Mouse (Mus musculus): ENCODE measurements around the gene Dus2. TPM values are rescaled to one million over a fixed set of nuclear protein-coding genes. Genes with fewer than 3 reads are reported as not detected.
"Not testable (repeated sequence)": the region's sequence is repeated elsewhere in the genome, so short reads cannot be mapped to it uniquely, and the experiment has no call there.

The Dus2 gene
- polyA plus RNA-seq, 1 experiment from 2014 or later, result 17.6 TPM

DNA sequence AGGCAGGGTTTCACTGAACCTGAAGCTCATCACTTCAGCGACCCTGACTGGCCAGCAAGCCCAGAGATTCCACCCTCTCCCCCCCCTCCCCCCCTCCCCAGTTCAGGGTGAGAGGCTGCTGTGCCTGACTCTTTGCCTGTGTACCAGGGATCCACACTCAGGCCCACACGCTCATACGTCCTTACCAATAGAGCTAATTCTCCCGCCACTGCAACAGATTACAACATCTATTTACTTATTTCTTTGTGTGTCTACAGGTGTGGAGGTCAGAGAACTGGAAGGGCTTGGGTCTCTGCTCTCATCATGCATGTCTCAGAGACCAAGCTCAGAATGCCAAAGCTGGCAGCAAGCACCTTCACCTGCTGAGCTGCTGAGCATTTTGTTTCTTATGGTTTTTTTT, 2.1 kb downstream of the Dus2 start:
- H3K27ac ChIP-seq, result no peak overlapping the region
- 51% methylated on average over 4 of the region's 4 CpGs for WGBS
- no peak overlapping the region for H3K4me3 ChIP-seq (replicated peaks)
- no peak for ATAC-seq (ENCODE audit: insufficient read depth, low FRiP score, low read depth)
- H3K9me3 ChIP-seq, result no peaks in the 10 kb centered on the region
- H3K4me1 ChIP-seq, result peaks cover 4% of the 10 kb centered on the region; the same call in 1 of the 2 replicates
- H3K4me2 ChIP-seq, result no peak overlapping the region
- no peaks in the 10 kb centered on the region for H3K36me3 ChIP-seq
- no peaks in the 10 kb centered on the region for H3K27me3 ChIP-seq (replicated peaks)
- no peak overlapping the region for H3K9ac ChIP-seq

DNA sequence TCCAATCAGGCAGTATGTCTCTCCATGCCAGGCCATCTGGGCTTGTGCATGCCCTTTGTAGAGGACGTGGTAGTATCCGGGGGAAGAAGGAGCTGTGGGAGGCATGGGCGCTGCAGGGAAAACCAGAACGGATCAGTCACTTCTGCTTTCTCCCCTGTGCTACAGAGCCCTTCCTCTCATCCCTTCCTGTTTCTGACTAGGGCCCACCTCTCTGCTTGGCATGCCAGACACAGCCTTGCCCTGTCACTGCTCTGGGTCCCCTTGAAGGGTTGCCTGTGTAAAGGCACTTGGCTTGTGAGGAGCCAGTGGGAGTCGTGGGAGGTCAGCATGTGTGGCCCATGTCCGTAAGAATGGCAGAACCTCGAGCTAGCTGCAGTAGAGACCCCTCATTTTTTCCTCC, 5.2 kb downstream of the Dus2 start:
- Histone ChIP-seq H3K9me3 (no peaks in the 10 kb centered on the region), H3K4me1 (no peaks in the 10 kb centered on the region), H3K4me3 (replicated peaks) (no peak overlapping the region), H3K4me2 (no peak overlapping the region), H3K9ac (no peak overlapping the region), H3K36me3 (no peaks in the 10 kb centered on the region), H3K27me3 (replicated peaks) (no peaks in the 10 kb centered on the region), H3K27ac (no peak overlapping the region)
- no peak for ATAC-seq (ENCODE audit: insufficient read depth, low FRiP score, low read depth)
- WGBS, result 72% methylated on average over 7 of the region's 7 CpGs

DNA sequence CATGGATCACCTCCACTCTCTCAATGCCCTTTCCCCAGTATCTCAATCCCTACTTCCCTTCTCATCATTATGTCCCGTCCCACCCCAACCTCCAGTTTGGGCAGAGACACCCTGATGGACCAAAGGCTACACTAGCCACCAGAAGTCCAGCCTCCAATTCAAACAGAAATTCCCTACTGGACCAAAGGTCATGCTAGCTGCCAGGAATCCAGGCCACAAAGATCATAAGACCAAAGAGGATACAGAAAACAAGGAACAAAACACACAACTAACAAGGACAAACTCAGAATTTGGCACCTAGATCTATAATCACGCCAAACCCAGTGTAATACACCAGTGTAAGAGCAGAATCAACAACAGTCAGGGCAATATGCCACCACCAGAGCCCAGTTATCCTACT, 7.8 kb downstream of the Dus2 start:
- no peaks in the 10 kb centered on the region for H3K9me3 ChIP-seq
- no peaks in the 10 kb centered on the region for H3K36me3 ChIP-seq
- 83% methylated on average over 2 of the region's 2 CpGs for WGBS
- no peak overlapping the region for H3K4me2 ChIP-seq
- ATAC-seq (ENCODE audit: insufficient read depth, low FRiP score, low read depth), result no peak
- H3K27me3 ChIP-seq (replicated peaks), result no peaks in the 10 kb centered on the region
- H3K4me1 ChIP-seq, result no peaks in the 10 kb centered on the region
- H3K9ac ChIP-seq, result no peak overlapping the region
- no peak overlapping the region for H3K4me3 ChIP-seq (replicated peaks)
- no peak overlapping the region for H3K27ac ChIP-seq

DNA sequence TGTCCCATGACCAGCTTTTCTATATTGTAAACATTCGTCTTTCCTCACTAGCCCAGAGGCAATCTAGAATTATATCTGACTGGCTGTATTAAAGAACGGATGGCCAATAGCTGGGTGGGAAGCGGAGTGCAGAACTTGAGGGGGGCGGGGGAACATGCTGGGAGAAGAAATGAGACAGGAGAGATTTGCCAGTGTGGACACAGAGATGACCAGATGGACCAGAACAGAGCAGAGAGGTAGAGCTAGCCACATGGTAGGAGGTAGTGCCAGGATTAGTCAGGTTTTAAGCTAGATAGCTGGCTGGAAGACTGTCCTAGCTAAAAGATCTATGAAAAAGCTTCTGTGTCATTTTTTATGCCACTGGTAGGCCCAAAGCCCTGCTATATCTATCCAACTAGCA, 10.8 kb downstream of the Dus2 start:
- no peaks in the 10 kb centered on the region for H3K4me1 ChIP-seq
- H3K9me3 ChIP-seq, result no peaks in the 10 kb centered on the region
- H3K9ac ChIP-seq, result no peak overlapping the region
- 66% methylated on average over 4 of the region's 4 CpGs for WGBS
- no peaks in the 10 kb centered on the region for H3K36me3 ChIP-seq
- H3K4me3 ChIP-seq (replicated peaks), result no peak overlapping the region
- ATAC-seq (ENCODE audit: insufficient read depth, low FRiP score, low read depth), result no peak
- H3K4me2 ChIP-seq, result no peak overlapping the region
- H3K27me3 ChIP-seq (replicated peaks), result no peaks in the 10 kb centered on the region
- H3K27ac ChIP-seq, result no peak overlapping the region

DNA sequence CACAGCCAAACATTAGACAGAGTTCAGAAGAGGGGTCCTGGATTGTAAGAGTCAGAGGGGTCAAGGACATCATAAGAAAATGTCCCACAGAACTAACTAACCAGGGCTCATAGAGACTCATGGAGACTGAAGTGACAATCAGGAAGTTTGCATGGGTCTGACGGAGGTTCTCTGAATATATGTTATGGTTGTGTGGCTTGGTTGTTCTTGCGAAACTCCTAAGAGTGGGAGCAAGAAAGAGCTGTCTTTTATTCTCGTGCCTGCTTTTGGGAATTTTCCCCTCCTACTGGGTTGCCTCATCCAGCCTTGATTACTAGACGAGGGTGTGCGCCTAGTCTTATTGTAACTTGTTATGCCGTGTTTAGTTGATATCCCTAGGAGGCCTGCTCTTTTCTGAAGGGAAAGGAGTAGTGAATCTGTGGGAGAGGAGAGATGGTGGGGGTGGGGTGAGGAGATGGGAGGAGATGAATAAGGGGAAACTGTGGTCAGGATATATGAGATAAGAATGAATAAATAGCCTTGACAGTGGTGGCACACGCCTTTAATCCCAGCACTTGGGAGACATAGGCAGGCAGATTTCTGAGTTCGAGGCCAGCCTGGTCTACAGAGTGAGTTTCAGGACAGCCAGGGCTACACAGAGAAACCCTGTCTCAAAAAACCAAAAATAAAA, 13.5 kb downstream of the Dus2 start:
- H3K27ac ChIP-seq, result no peak overlapping the region
- H3K4me1 ChIP-seq, result 0 out of 2 replicates have a peak, but pooled peaks cover 1% of the 10 kb centered on the region
- H3K4me3 ChIP-seq (replicated peaks), result no peak overlapping the region
- H3K9me3 ChIP-seq, result no peaks in the 10 kb centered on the region
- no peak overlapping the region for H3K4me2 ChIP-seq
- no peaks in the 10 kb centered on the region for H3K36me3 ChIP-seq
- ATAC-seq (ENCODE audit: insufficient read depth, low FRiP score, low read depth), result no peak
- no peak overlapping the region for H3K9ac ChIP-seq
- 70% methylated on average over 8 of the region's 8 CpGs for WGBS
- no peaks in the 10 kb centered on the region for H3K27me3 ChIP-seq (replicated peaks)

DNA sequence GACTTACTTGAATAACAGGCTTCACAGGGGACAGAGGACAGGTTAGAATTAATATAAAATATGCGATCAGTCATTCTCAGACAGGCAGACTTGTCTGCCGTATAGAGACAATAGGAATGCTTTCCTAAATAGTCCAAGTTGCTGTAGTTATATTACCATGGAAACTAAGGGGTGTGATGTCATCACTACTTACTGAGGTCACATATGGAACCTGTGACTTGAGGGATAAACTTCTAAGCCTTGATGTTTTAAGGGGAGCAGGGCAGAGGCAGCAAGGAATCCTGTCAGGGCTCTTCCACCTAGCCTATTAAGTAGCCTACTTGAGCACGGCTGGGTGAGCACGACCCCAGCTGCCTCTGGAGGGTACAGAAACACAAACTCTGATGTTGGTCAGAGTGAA, 14.7 kb downstream of the Dus2 start, which contains the start of gene Dpep2nb:
Gene Dpep2nb (minus strand): TSS at position 101 of the 400 bp plus-strand sequence.
- Histone ChIP-seq H3K27me3 (replicated peaks) (no peaks in the 10 kb centered on the region), H3K4me1 (peaks cover 12% of the 10 kb centered on the region; the same call in 1 of the 2 replicates)
- WGBS, result 73% methylated on average over 4 of the region's 4 CpGs

DNA sequence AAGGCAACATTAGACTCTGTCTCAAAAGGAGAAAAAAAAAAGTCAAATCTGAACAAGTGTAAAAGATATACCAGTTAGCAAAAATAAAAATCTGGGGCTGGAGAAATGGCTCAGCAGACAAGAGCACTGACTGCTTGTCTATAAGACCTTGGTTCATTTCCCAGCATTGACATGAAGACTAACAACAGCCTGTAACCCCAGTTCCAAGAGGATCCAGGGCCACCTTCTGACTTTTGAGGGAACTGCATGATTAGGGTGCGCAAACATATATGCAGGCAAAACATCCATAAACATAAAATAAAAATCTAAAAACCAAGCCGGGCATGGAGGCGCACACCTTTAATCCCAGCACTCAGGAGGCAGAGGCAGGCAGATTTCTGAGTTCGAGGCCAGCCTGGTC, 15.3 kb downstream of the Dus2 start:
- Histone ChIP-seq H3K4me2 (no peak overlapping the region), H3K4me1 (peaks cover 12% of the 10 kb centered on the region; the same call in 1 of the 2 replicates), H3K27me3 (replicated peaks) (no peaks in the 10 kb centered on the region), H3K9ac (no peak overlapping the region), H3K27ac (no peak overlapping the region), H3K9me3 (no peaks in the 10 kb centered on the region), H3K4me3 (replicated peaks) (no peak overlapping the region), H3K36me3 (no peaks in the 10 kb centered on the region)
- ATAC-seq (ENCODE audit: insufficient read depth, low FRiP score, low read depth), result no peak
- 84% methylated on average over 4 of the region's 4 CpGs for WGBS

More for the DNA sequence above, 14.7 kb downstream of the Dus2 start, which contains the start of gene Dpep2nb:
- H3K4me3 ChIP-seq (replicated peaks), result no peak within 1 kb of the TSS
- H3K4me2 ChIP-seq, result no peak within 1 kb of the TSS
- H3K9me3 ChIP-seq, result no peaks in the 10 kb centered on the region
- H3K9ac ChIP-seq, result no peak within 1 kb of the TSS
- no peaks in the 10 kb centered on the region for H3K36me3 ChIP-seq
- H3K27ac ChIP-seq, result no peak within 1 kb of the TSS
- no peak for ATAC-seq (ENCODE audit: insufficient read depth, low FRiP score, low read depth)

DNA sequence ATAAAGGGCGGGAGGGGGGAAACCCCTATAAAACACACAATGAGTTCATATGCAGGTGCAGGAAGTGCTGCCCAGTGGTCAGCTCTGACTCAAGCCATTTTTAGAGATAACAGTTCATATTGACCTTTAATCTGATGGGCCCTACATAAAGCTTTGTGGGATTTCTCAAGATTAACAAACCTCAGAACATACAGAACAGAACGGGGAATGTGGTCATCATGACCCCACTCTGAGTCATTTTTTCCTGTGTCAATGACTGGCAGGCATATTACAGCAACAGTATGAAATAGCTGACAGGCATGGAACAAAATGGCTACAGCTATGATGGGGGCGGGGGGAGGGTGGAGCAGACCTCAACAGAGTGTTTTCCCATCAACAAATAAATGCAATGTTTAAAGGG, 16.0 kb downstream of the Dus2 start:
- no peak overlapping the region for H3K4me3 ChIP-seq (replicated peaks)
- H3K9ac ChIP-seq, result no peak overlapping the region
- peaks cover 12% of the 10 kb centered on the region; the same call in 1 of the 2 replicates for H3K4me1 ChIP-seq
- H3K27me3 ChIP-seq (replicated peaks), result no peaks in the 10 kb centered on the region
- no peak for ATAC-seq (ENCODE audit: insufficient read depth, low FRiP score, low read depth)
- no peaks in the 10 kb centered on the region for H3K9me3 ChIP-seq
- no peak overlapping the region for H3K4me2 ChIP-seq
- H3K36me3 ChIP-seq, result no peaks in the 10 kb centered on the region
- no peak overlapping the region for H3K27ac ChIP-seq
- WGBS, result 78% methylated on average over 3 of the region's 3 CpGs

DNA sequence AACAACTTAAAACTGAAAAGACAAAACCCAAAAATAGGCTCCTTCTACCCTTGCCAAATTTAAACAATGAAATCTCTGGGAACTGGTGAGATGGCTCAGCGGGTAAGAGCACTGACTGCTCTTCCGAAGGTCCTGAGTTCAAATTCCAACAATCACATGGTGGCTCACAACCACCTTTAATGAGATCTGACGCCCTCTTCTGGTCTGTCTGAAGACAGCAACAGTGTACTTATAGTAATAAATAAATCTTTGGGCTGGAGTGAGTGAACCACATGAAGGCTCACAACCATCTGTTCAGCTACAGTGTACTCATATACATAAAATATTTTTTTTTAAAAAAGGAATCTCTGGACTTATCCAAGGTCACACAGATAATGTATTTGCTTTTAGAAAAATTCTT, 16.8 kb downstream of the Dus2 start:
- not testable (repeated sequence) for H3K9ac ChIP-seq; H3K4me3 ChIP-seq (replicated peaks); H3K4me2 ChIP-seq; H3K9me3 ChIP-seq; H3K27me3 ChIP-seq (replicated peaks); ATAC-seq (ENCODE audit: insufficient read depth, low FRiP score, low read depth); H3K27ac ChIP-seq; H3K36me3 ChIP-seq
- 71% methylated on average over 3 of the region's 3 CpGs for WGBS
- peaks cover 12% of the 10 kb centered on the region; the same call in 1 of the 2 replicates for H3K4me1 ChIP-seq

DNA sequence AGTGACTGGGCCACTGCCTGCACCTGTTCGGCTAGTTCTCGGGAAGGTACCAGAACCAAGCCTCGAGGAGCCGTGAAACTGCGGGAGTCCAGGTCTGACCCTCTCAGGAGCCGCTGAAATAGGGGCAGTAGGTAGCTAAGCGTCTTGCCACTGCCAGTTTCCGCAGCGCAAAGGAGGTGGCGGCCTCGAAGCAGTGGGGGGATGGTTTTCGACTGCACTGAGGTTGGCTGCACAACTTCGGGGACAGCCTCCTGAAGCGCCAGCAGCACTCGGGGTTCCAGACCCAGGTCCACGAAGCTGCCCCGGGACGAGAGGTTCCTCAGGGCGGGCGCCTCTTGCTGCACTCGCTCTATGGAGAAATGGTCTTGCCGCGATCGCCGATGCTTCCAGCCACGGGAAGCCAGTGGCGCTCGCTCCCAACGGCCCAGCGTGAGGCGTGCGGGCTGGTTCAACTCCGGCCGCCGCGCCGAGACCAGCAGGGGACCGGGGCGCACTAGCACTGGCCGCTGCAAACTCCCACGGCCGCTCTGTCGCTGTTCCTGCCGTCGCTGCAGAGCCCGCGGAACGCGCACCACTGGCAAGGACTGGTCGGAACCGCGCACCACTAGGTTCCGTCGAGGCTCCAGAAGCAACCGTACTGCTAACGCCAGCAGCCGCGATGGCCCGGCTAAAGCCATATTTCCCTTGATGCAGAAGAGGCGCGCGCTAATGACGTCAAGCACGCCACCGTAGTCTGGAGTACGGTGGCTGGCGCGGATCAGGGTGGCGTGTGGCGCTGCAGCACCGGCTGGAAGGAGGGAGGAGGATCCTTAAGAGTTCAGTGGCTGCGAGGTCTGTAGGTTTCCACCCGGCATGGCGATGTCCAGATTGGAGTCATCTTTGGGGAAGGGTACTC, 19.9 kb downstream of the Dus2 start:
- 1% methylated on average over 74 of the region's 74 CpGs for WGBS
- Histone ChIP-seq H3K4me2 (peak overlapping the region; percentile 96), H3K4me1 (peaks cover 12% of the 10 kb centered on the region; the same call in 1 of the 2 replicates), H3K9ac (peak overlapping the region; percentile 66), H3K9me3 (no peaks in the 10 kb centered on the region), H3K36me3 (no peaks in the 10 kb centered on the region), H3K27me3 (replicated peaks) (no peaks in the 10 kb centered on the region), H3K4me3 (replicated peaks) (peak overlapping the region; percentile 79), H3K27ac (peak overlapping the region; percentile 52)
- peak; percentile 94 for ATAC-seq (ENCODE audit: insufficient read depth, low FRiP score, low read depth)

DNA sequence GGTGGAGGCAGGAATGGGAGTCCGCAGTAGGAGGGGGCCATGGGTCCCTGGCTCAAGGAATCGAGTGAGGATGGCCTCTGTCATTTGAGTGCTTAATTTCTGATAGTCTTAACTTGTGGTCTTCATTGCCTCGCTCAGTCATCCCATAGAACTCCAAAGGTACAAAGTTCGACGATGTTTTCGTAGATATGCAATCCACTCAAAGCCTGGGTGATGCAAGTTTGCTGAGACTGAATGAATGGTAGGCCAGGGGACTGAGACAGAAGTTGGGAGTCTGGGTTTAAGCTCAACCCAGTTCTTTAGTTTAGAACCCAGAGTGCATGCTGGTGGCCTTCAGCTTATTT, 20.5 kb downstream of the Dus2 start, which contains the start of gene Ddx28:
Gene Ddx28 (minus strand): TSS at position 240 of the 344 bp plus-strand sequence.
- no peaks in the 10 kb centered on the region for H3K27me3 ChIP-seq (replicated peaks)
- WGBS, result 3% methylated on average over 6 of the region's 6 CpGs
- H3K27ac ChIP-seq, result peak within 1 kb of the TSS; percentile 52
- H3K9ac ChIP-seq, result peak within 1 kb of the TSS; percentile 66
- H3K4me2 ChIP-seq, result peak within 1 kb of the TSS; percentile 96
- H3K36me3 ChIP-seq, result 0 out of 2 replicates have a peak, but pooled peaks cover 2% of the 10 kb centered on the region
- peak within 1 kb of the TSS; percentile 79 for H3K4me3 ChIP-seq (replicated peaks)
- peaks cover 12% of the 10 kb centered on the region; the same call in 1 of the 2 replicates for H3K4me1 ChIP-seq
- no peak for ATAC-seq (ENCODE audit: insufficient read depth, low FRiP score, low read depth)
- no peaks in the 10 kb centered on the region for H3K9me3 ChIP-seq

DNA sequence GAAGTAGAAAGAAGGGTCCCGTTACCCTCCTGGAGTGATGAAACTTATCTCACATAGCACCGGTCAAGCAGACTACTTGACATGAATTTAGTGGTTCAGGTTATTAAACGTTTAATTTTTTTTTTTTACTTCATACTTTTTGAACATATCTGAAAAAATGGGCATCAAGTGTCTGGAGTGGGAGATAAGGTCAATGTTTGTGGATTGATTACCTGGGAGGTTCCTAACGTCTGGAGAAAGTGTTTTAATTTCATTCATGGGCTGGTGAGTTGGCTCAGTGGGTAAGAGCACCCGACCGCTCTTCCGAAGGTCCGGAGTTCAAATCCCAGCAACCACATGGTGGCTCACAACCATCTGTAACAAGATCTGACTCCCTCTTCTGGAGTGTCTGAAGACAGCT, 21.1 kb downstream of the Dus2 start:
- not testable (repeated sequence) for H3K27me3 ChIP-seq (replicated peaks); H3K36me3 ChIP-seq; ATAC-seq (ENCODE audit: insufficient read depth, low FRiP score, low read depth); H3K9ac ChIP-seq; H3K9me3 ChIP-seq; H3K27ac ChIP-seq
- Histone ChIP-seq H3K4me3 (replicated peaks) (peak overlapping the region; percentile 79), H3K4me1 (peaks cover 12% of the 10 kb centered on the region; the same call in 1 of the 2 replicates), H3K4me2 (peak overlapping the region; percentile 96)
- WGBS, result 74% methylated on average over 8 of the region's 8 CpGs
